Mouse (Mus musculus) CD4-positive, CD25-positive, alpha-beta regulatory T cell, adult 2 months (primary cell): Measurements from ENCODE around the gene Ppa2.
A peak's percentile ranks its signal among the peaks of the same experiment; 100 is the strongest.

Experiments used
- DNase-seq: peaks from one replicate; pipeline ENCODE4 v3.0.0-alpha.2; 2012; ENCODE audit warnings: low read depth, low spot score

Gene Ppa2

GRCm38 (mm10) chr3:133309954-133310808 is at the start of gene Ppa2:
Ppa2 (plus strand) TSS chr3:133310110.
- DNase-seq = peak; percentile 95

- peak; percentile 63 for DNase-seq
Observed at GRCm38 (mm10) chr3:133271887-133272286, 38.0 kb upstream of the Ppa2 start.

GRCm38 (mm10) chr3:133284587-133284986 is 25.3 kb upstream of the Ppa2 start:
- no peak for DNase-seq

GRCm38 (mm10) chr3:133288795-133289194 is 21.1 kb upstream of the Ppa2 start:
- DNase-seq = no peak

DNA sequence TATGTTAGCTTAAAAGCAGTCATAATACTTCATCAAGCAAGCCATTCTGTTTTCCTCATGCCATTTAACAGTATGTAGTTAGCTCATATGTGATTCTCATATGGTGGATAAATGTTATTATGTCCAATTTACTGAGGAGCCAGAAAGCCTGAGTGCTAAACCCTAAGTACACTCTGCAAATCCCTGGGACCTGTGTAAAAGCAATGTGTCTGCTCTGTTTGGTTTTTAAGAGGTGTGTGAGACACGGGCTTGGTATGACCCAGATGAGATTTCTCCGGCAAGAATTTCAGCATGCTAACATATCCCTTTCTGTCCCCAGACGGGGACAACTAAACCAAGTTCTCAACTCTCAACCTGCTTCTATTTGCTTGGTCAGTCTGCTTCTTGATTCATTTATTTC is 5.6 kb upstream of the Ppa2 start:
- DNase-seq = no peak

- no peak for DNase-seq
Observed at GRCm38 (mm10) chr3:133308361-133308760, 1.5 kb upstream of the Ppa2 start.

DNA sequence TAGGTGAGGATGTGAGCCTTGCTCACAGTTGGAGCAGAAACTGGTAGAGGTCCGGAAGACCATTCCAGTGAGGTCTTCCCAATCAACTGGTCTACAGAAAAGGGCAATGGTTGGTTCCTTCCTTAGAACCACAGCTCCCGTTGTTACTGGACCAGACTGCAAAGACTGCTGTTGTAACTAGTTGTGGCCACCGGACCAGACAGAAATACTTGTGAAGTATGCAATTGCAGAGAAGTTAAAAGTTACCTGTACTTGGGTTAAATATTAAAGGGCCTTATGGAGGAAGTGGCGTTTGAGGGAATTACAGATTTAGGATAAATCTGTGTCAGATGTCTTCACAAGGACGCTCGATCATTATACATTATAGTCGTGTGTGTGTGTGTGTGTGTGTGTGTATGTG is 551 bp upstream of the Ppa2 start:
- DNase-seq = no peak

DNA sequence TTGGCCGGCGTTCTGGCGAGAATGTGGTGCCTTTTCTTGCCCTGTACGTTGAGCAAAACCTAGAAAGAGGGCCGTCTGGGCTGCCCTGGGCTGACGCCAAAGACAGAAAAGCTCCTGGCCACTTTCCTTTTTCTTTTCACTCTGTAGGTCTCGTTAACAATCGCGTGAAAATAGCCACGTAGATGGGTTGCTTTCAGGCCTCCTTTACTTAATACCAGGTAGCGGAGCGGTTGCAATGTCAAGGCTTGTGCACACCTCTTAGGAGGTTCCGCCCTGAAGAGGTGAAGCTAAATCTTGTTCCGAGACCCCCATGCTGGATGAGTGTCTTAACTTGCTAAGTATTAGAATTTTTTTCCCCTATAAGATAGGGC is 884 bp downstream of the Ppa2 start:
- no peak for DNase-seq

DNA sequence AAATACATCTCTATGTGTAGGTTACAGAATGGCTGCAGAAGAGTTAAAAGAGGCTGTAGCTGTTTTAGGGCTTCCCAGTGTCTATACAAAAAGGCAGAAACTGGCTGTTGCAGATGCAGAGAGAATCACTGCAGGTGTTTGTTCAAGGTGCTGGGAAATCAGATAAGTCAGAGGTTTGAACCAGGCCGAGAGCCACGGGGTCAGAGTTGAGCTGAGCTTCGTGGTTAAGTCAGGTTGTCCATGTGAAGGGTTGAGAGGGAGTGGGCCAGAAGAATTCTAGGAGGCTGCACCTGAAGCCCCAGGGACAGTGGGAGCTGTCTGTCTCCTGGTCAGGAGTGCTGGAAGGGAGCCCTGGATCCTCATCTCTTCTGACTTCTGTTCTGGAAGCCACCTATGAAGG is 2.4 kb downstream of the Ppa2 start:
- DNase-seq = no peak

DNA sequence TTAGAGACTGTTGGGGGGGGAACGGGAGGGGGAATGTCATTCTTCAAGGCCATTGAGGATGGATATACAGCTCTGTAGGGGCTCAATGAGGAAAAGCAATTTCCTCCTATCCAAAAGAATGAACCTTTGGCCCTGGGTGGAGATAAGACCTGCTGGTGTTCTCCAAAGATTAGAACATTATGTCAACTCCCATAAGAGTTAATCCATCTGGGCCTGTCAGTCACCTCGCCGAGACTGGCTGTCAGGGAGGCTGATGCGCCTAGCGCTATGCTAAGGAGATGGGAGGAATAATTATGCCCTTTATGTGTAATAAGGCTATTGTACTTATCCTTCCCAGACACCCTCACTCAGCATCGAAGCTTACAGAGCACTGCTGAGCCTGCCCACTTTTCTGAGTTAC is 2.9 kb downstream of the Ppa2 start:
- DNase-seq = no peak

DNA sequence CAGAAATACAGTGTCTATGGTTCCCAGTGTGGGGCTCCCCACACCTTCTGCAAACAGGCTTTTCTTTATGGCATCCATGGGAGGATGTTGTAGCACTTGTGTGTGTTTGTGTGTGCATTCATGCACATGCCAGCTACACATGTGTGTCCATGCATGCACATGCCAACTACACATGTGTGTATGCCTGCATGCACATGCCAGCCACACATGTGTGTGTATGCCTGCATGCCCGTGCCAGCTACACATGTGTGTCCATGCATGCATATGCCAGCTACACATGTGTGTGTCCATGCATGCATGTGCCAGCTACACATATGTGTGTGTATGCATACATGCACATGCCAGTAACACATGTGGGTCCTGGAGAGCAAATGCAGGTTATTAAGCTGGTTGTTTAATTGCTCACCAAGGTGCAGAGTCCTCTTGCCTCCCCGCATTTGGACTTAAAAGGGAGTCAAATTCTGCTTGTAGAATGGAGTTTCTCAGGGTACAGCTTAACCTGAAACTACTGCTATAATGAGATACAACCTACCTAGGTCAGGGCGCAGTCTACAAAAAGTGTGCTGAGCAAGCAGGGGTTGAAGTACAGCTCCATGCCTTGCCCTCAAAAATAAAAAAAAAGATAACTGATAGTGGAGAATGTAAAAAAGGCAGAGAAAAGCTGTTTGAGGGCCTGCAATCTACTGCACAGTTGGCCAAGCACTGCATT is 3.7 kb downstream of the Ppa2 start:
- DNase-seq = no peak

DNA sequence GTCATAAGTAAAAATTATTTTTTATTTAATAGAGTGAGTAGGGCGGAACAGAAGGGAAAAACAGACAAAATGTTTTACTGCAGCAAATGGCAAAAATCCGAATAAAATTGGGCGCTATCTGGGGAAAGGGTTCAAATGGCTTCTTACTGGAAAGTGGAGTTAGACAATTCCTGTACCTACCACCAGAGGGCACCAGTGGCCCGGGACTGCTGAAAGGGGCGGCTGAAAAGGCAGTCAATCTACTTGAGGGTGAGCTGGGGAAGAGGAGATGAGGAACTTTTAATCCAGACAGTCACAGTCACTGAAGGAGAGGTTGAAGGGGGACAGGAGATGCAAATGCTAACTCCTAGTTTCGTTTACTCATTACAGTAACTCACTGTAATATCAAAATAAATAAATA is 4.6 kb downstream of the Ppa2 start:
- DNase-seq = peak; percentile 87

- no peak for DNase-seq
Observed at GRCm38 (mm10) chr3:133315011-133315410, 5.1 kb downstream of the Ppa2 start.

DNA sequence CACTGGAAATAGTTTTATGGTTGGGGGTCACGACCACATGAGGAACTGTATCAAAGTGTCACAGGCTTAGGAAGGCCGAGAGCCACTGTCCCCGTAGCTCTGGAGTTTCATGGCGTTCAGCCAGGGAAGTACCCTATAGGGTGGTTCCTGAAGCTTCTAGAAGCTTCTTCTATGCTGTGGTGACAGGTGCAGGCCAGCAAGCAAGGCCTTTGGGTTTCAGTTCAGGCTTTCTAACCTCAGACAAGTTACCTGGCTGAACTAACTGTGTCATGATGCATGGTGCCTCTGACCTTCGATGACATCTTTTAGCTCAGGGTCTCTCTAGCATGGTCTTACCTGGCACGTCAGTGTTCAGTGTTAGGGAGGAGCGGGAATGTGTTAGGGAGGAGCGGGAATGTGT is 5.7 kb downstream of the Ppa2 start:
- DNase-seq = no peak

DNA sequence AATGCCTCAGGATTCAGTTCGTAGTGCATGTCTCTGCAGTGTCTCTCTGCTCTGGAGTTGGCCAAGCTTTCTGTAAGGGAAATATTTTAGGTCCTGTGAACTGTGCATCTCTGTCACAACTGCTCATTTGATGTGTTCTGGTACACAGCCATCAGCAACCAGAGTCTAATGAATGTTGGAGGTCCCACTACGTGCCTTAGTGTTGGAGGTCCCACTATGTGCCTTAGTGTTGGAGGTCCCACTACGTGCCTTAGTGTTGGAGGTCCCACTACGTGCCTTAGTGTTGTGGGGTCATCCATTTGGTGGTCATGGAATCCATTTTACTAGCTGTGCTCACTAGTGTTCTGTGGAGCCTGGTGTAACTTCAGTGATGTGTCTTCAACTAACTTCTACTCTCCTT is 7.9 kb downstream of the Ppa2 start:
- no peak for DNase-seq

DNA sequence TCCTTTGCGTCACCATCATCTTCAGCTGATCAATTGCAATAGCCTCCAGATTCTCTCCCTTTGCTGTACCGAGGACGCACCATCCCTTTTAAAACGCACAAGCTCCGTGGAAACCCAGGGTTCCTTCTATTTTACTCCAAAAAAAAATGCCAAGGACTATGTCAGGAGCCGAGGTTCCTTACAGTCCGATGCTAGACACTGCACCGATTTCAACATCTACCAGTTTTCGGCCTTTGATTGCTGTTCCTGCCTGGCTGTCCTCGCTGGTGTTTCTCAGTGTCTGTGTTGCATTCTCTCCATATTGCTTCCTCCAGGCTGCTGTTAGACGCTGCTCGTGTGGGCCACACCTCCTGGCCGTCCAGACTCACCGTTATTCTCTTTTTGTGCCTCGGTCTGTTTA is 8.7 kb downstream of the Ppa2 start:
- DNase-seq = no peak

- DNase-seq = no peak
Observed at GRCm38 (mm10) chr3:133319795-133320194, 9.9 kb downstream of the Ppa2 start.

- DNase-seq = no peak
Observed at GRCm38 (mm10) chr3:133320313-133320712, 10.4 kb downstream of the Ppa2 start.

GRCm38 (mm10) chr3:133321928-133322327 is 12.0 kb downstream of the Ppa2 start:
- DNase-seq = no peak

DNA sequence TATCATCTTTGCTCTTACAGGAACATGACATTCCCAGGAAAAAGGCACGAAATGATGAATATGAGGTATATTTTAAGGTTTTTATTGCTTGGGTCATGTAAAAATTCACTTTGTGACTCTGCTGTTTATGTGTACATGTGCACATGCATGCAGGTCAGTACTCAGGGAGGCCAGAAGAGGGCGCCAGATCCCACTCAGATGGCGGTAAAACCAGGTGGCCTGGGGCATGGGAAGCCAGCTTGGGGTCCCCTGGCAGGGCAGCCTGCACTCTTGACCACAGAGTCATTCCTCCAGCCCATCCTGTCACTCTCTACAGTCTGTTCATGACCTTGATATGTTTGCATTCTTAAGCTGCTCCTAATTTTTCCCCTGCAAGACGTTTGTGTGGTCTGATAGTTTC is 12.6 kb downstream of the Ppa2 start:
- DNase-seq = peak; percentile 58

GRCm38 (mm10) chr3:133325135-133325534 is 15.2 kb downstream of the Ppa2 start:
- no peak for DNase-seq

- peak; percentile 57 for DNase-seq
Observed at GRCm38 (mm10) chr3:133328551-133328950, 18.6 kb downstream of the Ppa2 start.

DNA sequence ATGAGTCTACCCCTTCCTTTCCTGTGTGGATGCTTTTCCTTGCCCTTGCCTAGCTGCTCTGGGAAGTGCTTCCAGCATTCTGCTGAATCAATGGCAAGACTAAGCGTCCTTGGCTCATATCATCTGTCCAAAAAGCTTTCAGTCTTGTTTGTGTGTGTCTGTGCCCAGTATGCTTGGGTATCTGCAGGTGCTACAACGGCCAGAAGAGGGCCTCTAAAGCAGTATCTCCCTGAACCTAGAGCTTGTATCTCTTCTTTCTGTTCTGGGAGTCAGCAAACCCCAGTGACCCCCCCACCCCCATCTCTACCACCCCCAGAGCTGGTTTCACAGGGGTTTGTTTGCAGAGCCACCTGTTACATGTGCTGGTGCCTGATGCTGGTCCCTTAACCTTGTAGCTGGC is 19.5 kb downstream of the Ppa2 start:
- DNase-seq = peak; percentile 44
